Mouse (Mus musculus): ENCODE data around the gene Cd300lg.

Gene Cd300lg

GRCm38 (mm10) chr11:102096887-102097391, 55.6 kb downstream of the Cd300lg start:
- no peak for DNase-seq (ENCODE audit: low read depth)

DNA sequence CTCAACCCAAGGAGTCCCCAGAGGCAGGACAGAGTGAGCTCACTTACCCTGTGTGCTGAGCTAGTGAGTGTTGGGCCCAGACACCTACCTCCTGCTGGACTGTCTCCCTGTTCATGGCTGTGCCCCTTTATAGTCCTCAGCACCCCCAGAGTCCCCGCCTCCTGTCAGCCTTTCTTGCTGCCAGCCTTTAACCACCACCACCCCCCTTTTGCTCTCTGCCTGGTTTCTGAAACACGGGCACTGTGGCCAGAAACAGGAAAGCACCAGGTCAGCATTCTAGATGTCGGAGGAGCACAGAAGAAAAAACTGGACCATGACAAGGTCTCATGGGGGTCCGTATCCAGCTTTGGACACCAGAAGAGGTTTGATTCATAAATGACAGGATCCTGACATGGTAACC, 59.9 kb downstream of the Cd300lg start, which contains the start of gene Ppy:
Gene Ppy (minus strand): TSS at position 101 of the 400 bp plus-strand sequence.
- no peak for DNase-seq (ENCODE audit: low read depth)

DNA sequence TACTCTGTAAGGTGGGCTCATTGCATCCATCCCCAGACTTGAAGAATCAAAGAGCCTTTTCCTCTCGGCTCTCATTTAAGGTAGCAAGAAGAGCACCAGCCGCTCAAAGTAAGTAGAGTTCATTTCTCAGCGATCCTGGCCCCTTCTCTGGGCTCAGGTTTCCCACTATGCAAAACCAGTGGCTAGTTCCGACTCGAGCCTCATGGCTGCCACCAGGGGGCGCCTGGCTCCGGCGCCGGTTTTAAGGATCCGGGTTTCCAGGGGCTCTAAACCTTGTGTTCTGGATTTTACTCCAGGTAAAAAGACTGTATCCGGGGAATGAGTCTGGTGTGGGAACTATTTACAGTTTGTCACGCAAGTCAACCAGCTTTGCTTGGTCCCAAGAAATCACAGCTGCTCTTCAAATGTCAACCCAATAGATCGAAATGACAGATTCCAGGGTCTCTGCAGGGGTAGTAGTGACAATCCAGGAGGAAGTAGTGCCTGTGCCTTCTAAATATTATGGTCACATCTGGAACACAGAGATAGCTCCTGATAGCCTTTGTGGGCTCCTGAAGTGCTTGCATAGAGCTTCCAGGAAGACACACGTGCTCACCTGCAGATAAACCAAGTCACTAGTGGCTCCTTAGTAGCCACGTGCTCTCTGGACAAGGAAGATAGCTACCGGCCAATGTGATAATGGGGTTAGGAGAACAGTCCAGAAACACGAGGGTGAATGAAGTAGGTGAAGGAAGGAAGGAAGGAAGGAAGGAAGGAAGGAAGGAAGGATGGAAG, 61.4 kb downstream of the Cd300lg start:
- no peak for DNase-seq (ENCODE audit: low read depth)
